Mouse (Mus musculus): ENCODE measurements around the gene Ost4. TPM values are rescaled to one million over a fixed set of nuclear protein-coding genes. Genes with fewer than 3 reads are reported as not detected.
A peak's percentile ranks its signal among the peaks of the same experiment; 100 is the strongest.
"Not testable (repeated sequence)": the region's sequence is repeated elsewhere in the genome, so short reads cannot be mapped to it uniquely, and the experiment has no call there.

Ost4 gene
- polyA plus RNA-seq, 1 experiment from 2014 or later, result 376 TPM

GRCm38 (mm10) chr5:30890375-30890774, 17.2 kb downstream of the Ost4 start:
- Histone ChIP-seq H3K4me2 (peak overlapping the region; percentile 84; the same call in 1 of the 2 replicates), H3K36me3 (ENCODE audit: control insufficient read depth, insufficient read depth, low read length) (peaks cover 13% of the 10 kb centered on the region; the same call in 1 of the 2 replicates), H3K4me3 (ENCODE audit: low read depth, low read length) (no peak overlapping the region; the same call in 1 of the 2 replicates), H3K9ac (ENCODE audit: low read length) (no peak overlapping the region; the same call in 1 of the 2 replicates), H3K27ac (ENCODE audit: low read depth, low read length) (no peak overlapping the region), H3K4me1 (ENCODE audit: control insufficient read depth, insufficient read depth, low read length) (peaks cover 13% of the 10 kb centered on the region), H3K27me3 (ENCODE audit: control insufficient read depth, insufficient read depth, low read length) (no peaks in the 10 kb centered on the region), H3K9me3 (ENCODE audit: control insufficient read depth, low read length) (no peaks in the 10 kb centered on the region)
- WGBS, result 84% methylated on average over 7 of the region's 7 CpGs
- ATAC-seq (ENCODE audit: low FRiP score) (no peak), DNase-seq (ENCODE audit: low spot score, missing footprints) (no peak)

GRCm38 (mm10) chr5:30889088-30889754, 18.4 kb downstream of the Ost4 start:
- peak overlapping the region; percentile 89 for H3K9ac ChIP-seq (ENCODE audit: low read length)
- H3K4me1 ChIP-seq (ENCODE audit: control insufficient read depth, insufficient read depth, low read length), result peaks cover 13% of the 10 kb centered on the region
- H3K9me3 ChIP-seq (ENCODE audit: control insufficient read depth, low read length), result no peaks in the 10 kb centered on the region
- peak overlapping the region; percentile 84 for H3K4me2 ChIP-seq
- peaks cover 7% of the 10 kb centered on the region; the same call in 1 of the 2 replicates for H3K36me3 ChIP-seq (ENCODE audit: control insufficient read depth, insufficient read depth, low read length)
- H3K4me3 ChIP-seq (ENCODE audit: low read depth, low read length), result peak overlapping the region; percentile 81
- DNase-seq (ENCODE audit: low spot score, missing footprints) (no peak), ATAC-seq (ENCODE audit: low FRiP score) (peak; percentile 31; the same call in 1 of the 2 replicates)
- peak overlapping the region; percentile 84 for H3K27ac ChIP-seq (ENCODE audit: low read depth, low read length)
- no peaks in the 10 kb centered on the region for H3K27me3 ChIP-seq (ENCODE audit: control insufficient read depth, insufficient read depth, low read length)
- 3% methylated on average over 25 of the region's 42 CpGs for WGBS

- under 1% methylated on average over 37 of the region's 42 CpGs for WGBS
- Histone ChIP-seq H3K27me3 (ENCODE audit: control insufficient read depth, insufficient read depth, low read length) (no peaks in the 10 kb centered on the region), H3K9me3 (ENCODE audit: control insufficient read depth, low read length) (no peaks in the 10 kb centered on the region), H3K9ac (ENCODE audit: low read length) (peak within 1 kb of the TSS; percentile 89), H3K4me2 (peak within 1 kb of the TSS; percentile 84), H3K4me1 (ENCODE audit: control insufficient read depth, insufficient read depth, low read length) (peaks cover 13% of the 10 kb centered on the region), H3K36me3 (ENCODE audit: control insufficient read depth, insufficient read depth, low read length) (peaks cover 7% of the 10 kb centered on the region; the same call in 1 of the 2 replicates), H3K27ac (ENCODE audit: low read depth, low read length) (peak within 1 kb of the TSS; percentile 91), H3K4me3 (ENCODE audit: low read depth, low read length) (peak within 1 kb of the TSS; percentile 81)
- DNase-seq (ENCODE audit: low spot score, missing footprints) (peak; percentile 99), ATAC-seq (ENCODE audit: low FRiP score) (peak; percentile 93)
Observed at GRCm38 (mm10) chr5:30888337-30889087, 19.1 kb downstream of the Ost4 start, which contains the start of gene Agbl5. Agbl5 (plus strand) TSS chr5:30888694.

GRCm38 (mm10) chr5:30887858-30888336, 19.7 kb downstream of the Ost4 start:
- peak; percentile 83 for ATAC-seq (ENCODE audit: low FRiP score)
- under 1% methylated on average over 28 of the region's 28 CpGs for WGBS
- peak overlapping the region; percentile 81 for H3K4me3 ChIP-seq (ENCODE audit: low read depth, low read length)

GRCm38 (mm10) chr5:30887331-30887761, 20.2 kb downstream of the Ost4 start:
- peak overlapping the region; percentile 84 for H3K4me2 ChIP-seq
- H3K4me3 ChIP-seq (ENCODE audit: low read depth, low read length), result peak overlapping the region; percentile 81
- H3K9me3 ChIP-seq (ENCODE audit: control insufficient read depth, low read length), result no peaks in the 10 kb centered on the region
- H3K4me1 ChIP-seq (ENCODE audit: control insufficient read depth, insufficient read depth, low read length), result peaks cover 13% of the 10 kb centered on the region
- peaks cover 4% of the 10 kb centered on the region; the same call in 1 of the 2 replicates for H3K36me3 ChIP-seq (ENCODE audit: control insufficient read depth, insufficient read depth, low read length)
- H3K27me3 ChIP-seq (ENCODE audit: control insufficient read depth, insufficient read depth, low read length), result no peaks in the 10 kb centered on the region
- peak; percentile 68 for ATAC-seq (ENCODE audit: low FRiP score)
- WGBS, result under 1% methylated on average over 19 of the region's 19 CpGs
- H3K27ac ChIP-seq (ENCODE audit: low read depth, low read length), result peak overlapping the region; percentile 91
- H3K9ac ChIP-seq (ENCODE audit: low read length), result peak overlapping the region; percentile 80
- peak; percentile 97 for DNase-seq (ENCODE audit: low spot score, missing footprints)

More at GRCm38 (mm10) chr5:30887858-30888336, 19.7 kb downstream of the Ost4 start:
- peak overlapping the region; percentile 91 for H3K27ac ChIP-seq (ENCODE audit: low read depth, low read length)
- peaks cover 13% of the 10 kb centered on the region for H3K4me1 ChIP-seq (ENCODE audit: control insufficient read depth, insufficient read depth, low read length)
- peak overlapping the region; percentile 84 for H3K4me2 ChIP-seq
- DNase-seq (ENCODE audit: low spot score, missing footprints), result peak; percentile 100
- H3K36me3 ChIP-seq (ENCODE audit: control insufficient read depth, insufficient read depth, low read length), result peaks cover 4% of the 10 kb centered on the region; the same call in 1 of the 2 replicates
- H3K27me3 ChIP-seq (ENCODE audit: control insufficient read depth, insufficient read depth, low read length), result no peaks in the 10 kb centered on the region
- H3K9ac ChIP-seq (ENCODE audit: low read length), result peak overlapping the region; percentile 80
- H3K9me3 ChIP-seq (ENCODE audit: control insufficient read depth, low read length), result no peaks in the 10 kb centered on the region

GRCm38 (mm10) chr5:30886731-30887130, 20.9 kb downstream of the Ost4 start:
- Histone ChIP-seq H3K27ac (ENCODE audit: low read depth, low read length) (peak overlapping the region; percentile 91), H3K36me3 (ENCODE audit: control insufficient read depth, insufficient read depth, low read length) (peaks cover 2% of the 10 kb centered on the region; the same call in 1 of the 2 replicates), H3K9me3 (ENCODE audit: control insufficient read depth, low read length) (no peaks in the 10 kb centered on the region), H3K4me1 (ENCODE audit: control insufficient read depth, insufficient read depth, low read length) (peaks cover 13% of the 10 kb centered on the region), H3K4me2 (peak overlapping the region; percentile 84), H3K9ac (ENCODE audit: low read length) (peak overlapping the region; percentile 80), H3K27me3 (ENCODE audit: control insufficient read depth, insufficient read depth, low read length) (no peaks in the 10 kb centered on the region), H3K4me3 (ENCODE audit: low read depth, low read length) (peak overlapping the region; percentile 81)
- no peak for ATAC-seq (ENCODE audit: low FRiP score)
- 36% methylated on average over 5 of the region's 5 CpGs for WGBS
- DNase-seq (ENCODE audit: low spot score, missing footprints), result no peak

- H3K9ac ChIP-seq (ENCODE audit: low read length), result no peak overlapping the region
- no peak overlapping the region for H3K4me3 ChIP-seq (ENCODE audit: low read depth, low read length)
- H3K4me1 ChIP-seq (ENCODE audit: control insufficient read depth, insufficient read depth, low read length), result peaks cover 13% of the 10 kb centered on the region
- ATAC-seq (ENCODE audit: low FRiP score) (no peak), DNase-seq (ENCODE audit: low spot score, missing footprints) (no peak)
- no peak overlapping the region; the same call in 1 of the 2 replicates for H3K4me2 ChIP-seq
- H3K9me3 ChIP-seq (ENCODE audit: control insufficient read depth, low read length), result no peaks in the 10 kb centered on the region
- WGBS, result 47% methylated on average over 4 of the region's 4 CpGs
- no peaks in the 10 kb centered on the region for H3K27me3 ChIP-seq (ENCODE audit: control insufficient read depth, insufficient read depth, low read length)
- H3K27ac ChIP-seq (ENCODE audit: low read depth, low read length), result no peak overlapping the region
- no peaks in the 10 kb centered on the region; the same call in 1 of the 2 replicates for H3K36me3 ChIP-seq (ENCODE audit: control insufficient read depth, insufficient read depth, low read length)
Observed at GRCm38 (mm10) chr5:30886209-30886608, 21.4 kb downstream of the Ost4 start.

- not testable (repeated sequence) for H3K9ac ChIP-seq (ENCODE audit: low read length); H3K4me2 ChIP-seq; DNase-seq (ENCODE audit: low spot score, missing footprints); H3K4me3 ChIP-seq (ENCODE audit: low read depth, low read length); H3K9me3 ChIP-seq (ENCODE audit: control insufficient read depth, low read length); H3K36me3 ChIP-seq (ENCODE audit: control insufficient read depth, insufficient read depth, low read length); H3K27me3 ChIP-seq (ENCODE audit: control insufficient read depth, insufficient read depth, low read length); H3K4me1 ChIP-seq (ENCODE audit: control insufficient read depth, insufficient read depth, low read length); H3K27ac ChIP-seq (ENCODE audit: low read depth, low read length); ATAC-seq (ENCODE audit: low FRiP score)
- WGBS, result 88% methylated on average over 4 of the region's 4 CpGs
Observed at GRCm38 (mm10) chr5:30881839-30882238, 25.7 kb downstream of the Ost4 start.

Data from midbrain, embryonic 11.5 days (tissue).